Mouse (Mus musculus): ENCODE measurements at regions not wholly inside any gene's neighbourhood (a gene's known extent, or its start where the extent isn't known, plus 50 kb on each side); places are given as distances from the start of the nearest gene placed in this dataset.

GRCm38 (mm10) chr7:115132595-115132994, 389.1 kb downstream of the Insc start:
- Histone ChIP-seq H3K27ac (ENCODE audit: control insufficient read depth, insufficient read depth, low read depth, low read length, poor library complexity) (no peak overlapping the region), H3K4me1 (ENCODE audit: control insufficient read depth, insufficient read depth, low read length) (no peaks in the 10 kb centered on the region), H3K4me3 (replicated peaks; ENCODE audit: control insufficient read depth, low read depth, low read length) (no peak overlapping the region)
- TF ChIP-seq POLR2A (IDR thresholded peaks at IDR 0.05; ENCODE audit: borderline replicate concordance, control insufficient read depth, low read depth, low read length) (no peak), CTCF (IDR thresholded peaks at IDR 0.05; ENCODE audit: control insufficient read depth, insufficient read depth, low read length) (no peak)
- WGBS, result 11% methylated on average over 3 of the region's 3 CpGs

DNA sequence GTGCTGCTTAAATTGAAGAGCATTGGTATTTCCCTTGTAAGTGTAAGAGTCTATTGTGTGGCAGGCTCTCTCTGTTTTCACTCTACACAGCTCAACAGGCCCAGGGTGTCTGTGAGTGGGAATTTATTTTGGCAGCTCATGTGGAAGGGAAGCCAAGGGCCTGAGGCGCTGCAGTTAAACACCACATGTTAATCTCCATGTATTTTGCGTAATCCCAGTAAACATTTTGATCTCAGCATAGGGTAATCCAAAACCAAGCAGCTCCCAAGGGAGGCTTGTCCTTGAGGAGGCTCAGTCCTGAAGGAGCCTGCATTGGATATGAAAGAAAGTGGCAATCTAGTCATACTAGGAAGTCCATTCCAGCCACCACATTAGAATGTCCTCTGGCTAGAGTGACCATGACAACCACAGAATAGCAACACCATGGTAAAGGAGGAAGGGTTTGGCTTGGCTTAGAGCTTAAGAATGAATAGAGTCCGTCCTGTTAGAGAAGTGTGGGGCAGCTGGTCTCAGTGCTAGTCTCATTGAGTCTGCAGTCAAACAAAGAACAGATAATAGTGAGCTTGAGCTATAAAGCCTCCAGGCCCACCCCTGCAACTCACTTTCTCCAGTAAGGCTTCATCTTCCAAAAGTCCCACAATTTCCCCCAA, 391.6 kb downstream of the Insc start:
- 82% methylated on average over 3 of the region's 3 CpGs for WGBS
- Histone ChIP-seq H3K4me3 (replicated peaks; ENCODE audit: control insufficient read depth, low read depth, low read length) (no peak overlapping the region), H3K27ac (ENCODE audit: control insufficient read depth, insufficient read depth, low read depth, low read length, poor library complexity) (no peak overlapping the region), H3K4me1 (ENCODE audit: control insufficient read depth, insufficient read depth, low read length) (no peaks in the 10 kb centered on the region)
- TF ChIP-seq POLR2A (IDR thresholded peaks at IDR 0.05; ENCODE audit: borderline replicate concordance, control insufficient read depth, low read depth, low read length) (no peak), CTCF (IDR thresholded peaks at IDR 0.05; ENCODE audit: control insufficient read depth, insufficient read depth, low read length) (no peak)

DNA sequence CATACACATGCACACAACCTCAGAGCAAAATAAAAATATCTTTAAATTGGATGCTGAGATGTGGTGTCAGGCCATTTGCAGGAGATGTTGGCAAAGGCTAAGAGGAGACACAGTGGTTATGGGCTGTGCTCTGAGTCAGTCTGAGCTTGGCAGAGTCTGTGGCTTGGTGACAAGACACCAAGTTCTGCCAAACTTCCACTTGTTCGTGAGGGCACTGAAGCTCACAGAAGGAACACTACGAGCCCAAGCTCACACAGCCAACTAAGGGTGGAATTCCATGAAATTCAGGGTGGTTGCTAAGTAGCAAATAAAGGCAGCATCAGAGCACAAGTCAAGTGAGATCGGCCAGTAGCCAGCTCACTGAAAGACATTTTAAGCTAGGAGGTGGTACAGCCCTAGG, 396.8 kb downstream of the Insc start:
- TF ChIP-seq CTCF (IDR thresholded peaks at IDR 0.05; ENCODE audit: control insufficient read depth, insufficient read depth, low read length) (no peak), POLR2A (IDR thresholded peaks at IDR 0.05; ENCODE audit: borderline replicate concordance, control insufficient read depth, low read depth, low read length) (no peak)
- Histone ChIP-seq H3K27ac (ENCODE audit: control insufficient read depth, insufficient read depth, low read depth, low read length, poor library complexity) (no peak overlapping the region), H3K4me1 (ENCODE audit: control insufficient read depth, insufficient read depth, low read length) (no peaks in the 10 kb centered on the region), H3K4me3 (replicated peaks; ENCODE audit: control insufficient read depth, low read depth, low read length) (no peak overlapping the region)
- WGBS, result 66% methylated on average over 3 of the region's 3 CpGs

GRCm38 (mm10) chr7:115142163-115142562, 398.7 kb downstream of the Insc start:
- TF ChIP-seq CTCF (IDR thresholded peaks at IDR 0.05; ENCODE audit: control insufficient read depth, insufficient read depth, low read length), result no peak
- no peak for TF ChIP-seq POLR2A (IDR thresholded peaks at IDR 0.05; ENCODE audit: borderline replicate concordance, control insufficient read depth, low read depth, low read length)
- Histone ChIP-seq H3K4me3 (replicated peaks; ENCODE audit: control insufficient read depth, low read depth, low read length) (no peak overlapping the region), H3K27ac (ENCODE audit: control insufficient read depth, insufficient read depth, low read depth, low read length, poor library complexity) (no peak overlapping the region), H3K4me1 (ENCODE audit: control insufficient read depth, insufficient read depth, low read length) (no peaks in the 10 kb centered on the region)
- WGBS, result 85% methylated on average over 2 of the region's 2 CpGs

DNA sequence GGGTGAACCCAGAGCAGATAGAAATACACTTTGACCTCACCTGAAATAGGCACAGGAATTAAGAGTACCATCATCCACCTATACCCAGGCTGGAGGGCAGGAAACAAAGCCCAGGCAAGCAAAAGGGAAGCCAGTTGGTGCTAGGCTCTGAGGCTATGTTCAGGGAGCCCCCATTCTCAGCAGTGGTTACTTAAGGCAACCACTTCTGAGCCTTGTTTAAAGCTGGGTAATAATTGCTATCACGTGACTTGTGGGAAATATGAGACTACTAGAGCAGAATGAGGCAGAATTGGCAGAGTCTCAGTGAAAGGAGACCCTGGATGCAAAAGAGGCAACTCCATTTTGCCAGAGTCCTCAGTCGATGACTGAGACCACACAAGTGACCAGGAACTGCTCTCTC, 401.5 kb downstream of the Insc start:
- TF ChIP-seq CTCF (IDR thresholded peaks at IDR 0.05; ENCODE audit: control insufficient read depth, insufficient read depth, low read length) (no peak), POLR2A (IDR thresholded peaks at IDR 0.05; ENCODE audit: borderline replicate concordance, control insufficient read depth, low read depth, low read length) (no peak)
- WGBS, result 68% methylated on average over 2 of the region's 2 CpGs
- no peaks in the 10 kb centered on the region for H3K4me1 ChIP-seq (ENCODE audit: control insufficient read depth, insufficient read depth, low read length)
- H3K27ac ChIP-seq (ENCODE audit: control insufficient read depth, insufficient read depth, low read depth, low read length, poor library complexity), result no peak overlapping the region
- no peak overlapping the region for H3K4me3 ChIP-seq (replicated peaks; ENCODE audit: control insufficient read depth, low read depth, low read length)

- Histone ChIP-seq H3K27ac (ENCODE audit: control insufficient read depth, insufficient read depth, low read depth, low read length, poor library complexity) (no peak overlapping the region), H3K4me1 (ENCODE audit: control insufficient read depth, insufficient read depth, low read length) (no peaks in the 10 kb centered on the region), H3K4me3 (replicated peaks; ENCODE audit: control insufficient read depth, low read depth, low read length) (no peak overlapping the region)
- WGBS, result 78% methylated on average over 5 of the region's 5 CpGs
- TF ChIP-seq CTCF (IDR thresholded peaks at IDR 0.05; ENCODE audit: control insufficient read depth, insufficient read depth, low read length) (no peak), POLR2A (IDR thresholded peaks at IDR 0.05; ENCODE audit: borderline replicate concordance, control insufficient read depth, low read depth, low read length) (no peak)
Observed at GRCm38 (mm10) chr7:115147352-115147977, 404.0 kb downstream of the Insc start.

DNA sequence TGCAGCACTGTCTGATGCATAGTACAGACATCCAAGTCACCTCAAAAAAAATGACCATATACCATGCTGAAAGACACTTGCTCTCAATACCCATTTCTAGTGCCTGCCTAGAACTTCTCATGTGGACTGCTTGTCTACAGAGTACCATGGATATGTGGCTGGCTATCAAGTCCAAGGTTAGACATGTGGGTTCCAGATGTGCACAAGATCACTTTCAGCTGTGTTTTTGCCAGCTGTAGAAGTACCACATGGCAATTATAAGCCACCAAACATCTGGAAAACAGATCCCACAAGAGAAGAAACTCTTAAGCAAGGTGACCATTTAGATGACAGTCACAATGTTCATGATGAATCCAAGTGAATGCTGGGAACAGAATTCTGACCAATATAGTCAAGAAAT, 409.8 kb downstream of the Insc start:
- Histone ChIP-seq H3K27ac (ENCODE audit: control insufficient read depth, insufficient read depth, low read depth, low read length, poor library complexity) (no peak overlapping the region), H3K4me3 (replicated peaks; ENCODE audit: control insufficient read depth, low read depth, low read length) (no peak overlapping the region), H3K4me1 (ENCODE audit: control insufficient read depth, insufficient read depth, low read length) (no peaks in the 10 kb centered on the region)
- TF ChIP-seq POLR2A (IDR thresholded peaks at IDR 0.05; ENCODE audit: borderline replicate concordance, control insufficient read depth, low read depth, low read length), result no peak

GRCm38 (mm10) chr7:115153764-115154509, 410.4 kb downstream of the Insc start:
- H3K4me3 ChIP-seq (replicated peaks; ENCODE audit: control insufficient read depth, low read depth, low read length), result no peak overlapping the region
- no peaks in the 10 kb centered on the region for H3K4me1 ChIP-seq (ENCODE audit: control insufficient read depth, insufficient read depth, low read length)
- TF ChIP-seq CTCF (IDR thresholded peaks at IDR 0.05; ENCODE audit: control insufficient read depth, insufficient read depth, low read length) (no peak), POLR2A (IDR thresholded peaks at IDR 0.05; ENCODE audit: borderline replicate concordance, control insufficient read depth, low read depth, low read length) (no peak)
- 76% methylated on average over 4 of the region's 4 CpGs for whole genome bisulfite sequencing
- H3K27ac ChIP-seq (ENCODE audit: control insufficient read depth, insufficient read depth, low read depth, low read length, poor library complexity), result no peak overlapping the region
